Mouse (Mus musculus) stomach, embryonic 14.5 days (tissue): ENCODE results near the gene Nfic. TPM values are rescaled to one million over a fixed set of nuclear protein-coding genes. Genes with fewer than 3 reads are reported as not detected.

ENCODE experiments used
- ATAC-seq: fragments of 200-750 bp; cut with Nextera tagmentation; 2 replicates; pipeline ENCODE4 v1.8.0; 2017; ENCODE audit warnings: low read depth, moderate TSS enrichment; ENCODE audit not compliant: insufficient number of reproducible peaks, insufficient read depth, low FRiP score
- H3K27ac ChIP-seq: fragments of 300-500 bp; sonication (generic); 2 replicates; pipeline ENCODE4 v1.5.1; 2014; ENCODE audit warnings: mild to moderate bottlenecking, low read length, moderate library complexity, mixed read lengths
- H3K27me3 ChIP-seq: fragments of 300-500 bp; sonication (generic); 2 replicates; pipeline ENCODE4 v1.6.1; 2014; ENCODE audit warnings: low read length, control low read depth, mixed read lengths; ENCODE audit not compliant: control insufficient read depth, insufficient read depth
- H3K36me3 ChIP-seq: fragments of 300-500 bp; sonication (generic); 2 replicates; pipeline ENCODE4 v1.6.1; 2014; ENCODE audit warnings: mild to moderate bottlenecking, control low read depth, low read length, moderate library complexity, mixed read lengths; ENCODE audit not compliant: control insufficient read depth, insufficient read depth
- H3K4me1 ChIP-seq: fragments of 300-500 bp; sonication (generic); 2 replicates; pipeline ENCODE4 v1.6.1; 2014; ENCODE audit warnings: low read length, control low read depth, mixed read lengths; ENCODE audit not compliant: control insufficient read depth, insufficient read depth
- H3K4me2 ChIP-seq: fragments of 300-500 bp; sonication (generic); replicated peaks from 2 replicates; pipeline ENCODE4 v1.6.1; 2014; ENCODE audit warnings: low read depth, low read length, control low read depth
- H3K4me3 ChIP-seq: fragments of 300-500 bp; sonication (generic); 2 replicates; pipeline ENCODE4 v1.5.1; 2014; ENCODE audit warnings: low read depth, low read length, control low read depth
- H3K9ac ChIP-seq: fragments of 300-500 bp; sonication (generic); replicated peaks from 2 replicates; pipeline ENCODE4 v1.6.1; 2014; ENCODE audit warnings: low read depth, mild to moderate bottlenecking, control low read depth, low read length, moderate library complexity, mixed read lengths
- H3K9me3 ChIP-seq: fragments of 300-500 bp; sonication (generic); 2 replicates; pipeline ENCODE4 v1.6.1; 2016; ENCODE audit warnings: low read depth, low read length, control low read depth; ENCODE audit not compliant: control insufficient read depth
- WGBS: fragments of 180-500 bp; shearing (Covaris S2); extraction: QIAGEN DNeasy Blood & Tissue Kit; methylation state at CpG from one replicate; pipeline ENCODE4 v1.1.7; 2014; 5-methylcytosine and 5-hydroxymethylcytosine counted together
- polyA plus RNA-seq: library from polyadenylated mRNA; unstranded; fragments of >200 nt; fragmentation: Nextera tagmentation; extraction: Ambion mirVana; gene quantifications from 2 replicates; pipeline ENCODE4 v1.2.1, GENCODE M21; 2014

The Nfic gene
- polyA plus RNA-seq, 1 experiment from 2014 or later: 80.1 TPM

GRCm38 (mm10) chr10:81427804-81428506 is 27.5 kb downstream of the Nfic start:
- H3K4me2 ChIP-seq: no peak overlapping the region; the same call in 1 of the 2 replicates
- H3K4me1 ChIP-seq: peaks cover 38% of the 10 kb centered on the region
- H3K4me3 ChIP-seq: no peak overlapping the region
- no peak overlapping the region for H3K27ac ChIP-seq
- no peak for ATAC-seq
- H3K9ac ChIP-seq: no peak overlapping the region
- H3K9me3 ChIP-seq: no peaks in the 10 kb centered on the region
- 78% methylated on average over 8 of the region's 8 CpGs for WGBS
- no peaks in the 10 kb centered on the region for H3K36me3 ChIP-seq
- no peaks in the 10 kb centered on the region for H3K27me3 ChIP-seq

DNA sequence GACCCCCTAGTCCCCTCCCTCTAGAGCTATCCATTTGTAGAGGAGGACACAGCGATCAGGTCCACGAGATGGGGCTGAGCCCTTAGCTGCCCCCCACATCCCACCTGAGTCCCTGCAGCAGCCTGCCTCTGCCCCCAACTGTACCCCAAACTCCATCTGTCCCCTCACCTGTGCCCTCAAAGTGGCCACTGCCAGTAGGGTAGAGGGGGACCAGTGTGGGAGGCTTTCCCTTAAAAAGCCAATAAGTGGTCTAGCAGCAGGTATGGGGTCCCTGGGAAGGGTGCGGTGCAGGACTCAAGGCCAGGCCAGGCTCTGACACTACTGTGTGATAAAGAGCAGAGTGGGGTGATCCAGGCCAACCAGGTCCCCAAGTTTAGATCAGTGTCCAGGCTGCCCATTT is 28.1 kb downstream of the Nfic start:
- Histone ChIP-seq H3K4me2 (peak overlapping the region; percentile 84), H3K27me3 (no peaks in the 10 kb centered on the region), H3K4me1 (peaks cover 35% of the 10 kb centered on the region), H3K36me3 (no peaks in the 10 kb centered on the region), H3K9me3 (no peaks in the 10 kb centered on the region), H3K9ac (no peak overlapping the region), H3K27ac (no peak overlapping the region), H3K4me3 (peak overlapping the region; percentile 66)
- WGBS: 27% methylated on average over 3 of the region's 3 CpGs
- ATAC-seq: no peak

GRCm38 (mm10) chr10:81426897-81427296 is 28.5 kb downstream of the Nfic start:
- no peaks in the 10 kb centered on the region for H3K27me3 ChIP-seq
- peak overlapping the region; percentile 7; the same call in 1 of the 2 replicates for H3K27ac ChIP-seq
- H3K4me2 ChIP-seq: peak overlapping the region; percentile 84
- H3K36me3 ChIP-seq: no peaks in the 10 kb centered on the region
- peak overlapping the region; percentile 71 for H3K9ac ChIP-seq
- WGBS: 0% methylated on average over 36 of the region's 38 CpGs
- H3K4me1 ChIP-seq: peaks cover 35% of the 10 kb centered on the region
- peak overlapping the region; percentile 66 for H3K4me3 ChIP-seq
- H3K9me3 ChIP-seq: no peaks in the 10 kb centered on the region
- ATAC-seq: no peak

GRCm38 (mm10) chr10:81426081-81426671 is 29.3 kb downstream of the Nfic start:
- Histone ChIP-seq H3K9ac (peak overlapping the region; percentile 71), H3K4me3 (peak overlapping the region; percentile 66), H3K4me2 (peak overlapping the region; percentile 84), H3K27me3 (no peaks in the 10 kb centered on the region), H3K36me3 (no peaks in the 10 kb centered on the region), H3K27ac (peak overlapping the region; percentile 7; the same call in 1 of the 2 replicates), H3K4me1 (peaks cover 30% of the 10 kb centered on the region), H3K9me3 (no peaks in the 10 kb centered on the region)
- 3% methylated on average over 20 of the region's 33 CpGs for WGBS
- ATAC-seq: no peak

GRCm38 (mm10) chr10:81425236-81425850 is 30.1 kb downstream of the Nfic start:
- Histone ChIP-seq H3K9me3 (no peaks in the 10 kb centered on the region), H3K4me3 (peak overlapping the region; percentile 66), H3K4me2 (peak overlapping the region; percentile 84), H3K4me1 (peaks cover 27% of the 10 kb centered on the region), H3K27ac (peak overlapping the region; percentile 62; the same call in 1 of the 2 replicates), H3K9ac (0 out of 2 replicates have a peak overlapping the region, but pooled peaks have one; percentile 15), H3K36me3 (peaks cover 2% of the 10 kb centered on the region; the same call in 1 of the 2 replicates), H3K27me3 (no peaks in the 10 kb centered on the region)
- ATAC-seq: no peak
- WGBS: 33% methylated on average over 10 of the region's 10 CpGs

- WGBS: 7% methylated on average over 24 of the region's 25 CpGs
- H3K27me3 ChIP-seq: no peaks in the 10 kb centered on the region
- H3K36me3 ChIP-seq: peaks cover 8% of the 10 kb centered on the region; the same call in 1 of the 2 replicates
- no peak overlapping the region for H3K9ac ChIP-seq
- H3K9me3 ChIP-seq: no peaks in the 10 kb centered on the region
- peaks cover 27% of the 10 kb centered on the region for H3K4me1 ChIP-seq
- peak overlapping the region; percentile 62; the same call in 1 of the 2 replicates for H3K27ac ChIP-seq
- peak overlapping the region; percentile 66 for H3K4me3 ChIP-seq
- ATAC-seq: 0 out of 2 replicates have a peak, but pooled peaks have one; percentile 10
- peak overlapping the region; percentile 84 for H3K4me2 ChIP-seq
These were observed 31.0 kb downstream of the Nfic start for GRCm38 (mm10) chr10:81424246-81425051.

DNA sequence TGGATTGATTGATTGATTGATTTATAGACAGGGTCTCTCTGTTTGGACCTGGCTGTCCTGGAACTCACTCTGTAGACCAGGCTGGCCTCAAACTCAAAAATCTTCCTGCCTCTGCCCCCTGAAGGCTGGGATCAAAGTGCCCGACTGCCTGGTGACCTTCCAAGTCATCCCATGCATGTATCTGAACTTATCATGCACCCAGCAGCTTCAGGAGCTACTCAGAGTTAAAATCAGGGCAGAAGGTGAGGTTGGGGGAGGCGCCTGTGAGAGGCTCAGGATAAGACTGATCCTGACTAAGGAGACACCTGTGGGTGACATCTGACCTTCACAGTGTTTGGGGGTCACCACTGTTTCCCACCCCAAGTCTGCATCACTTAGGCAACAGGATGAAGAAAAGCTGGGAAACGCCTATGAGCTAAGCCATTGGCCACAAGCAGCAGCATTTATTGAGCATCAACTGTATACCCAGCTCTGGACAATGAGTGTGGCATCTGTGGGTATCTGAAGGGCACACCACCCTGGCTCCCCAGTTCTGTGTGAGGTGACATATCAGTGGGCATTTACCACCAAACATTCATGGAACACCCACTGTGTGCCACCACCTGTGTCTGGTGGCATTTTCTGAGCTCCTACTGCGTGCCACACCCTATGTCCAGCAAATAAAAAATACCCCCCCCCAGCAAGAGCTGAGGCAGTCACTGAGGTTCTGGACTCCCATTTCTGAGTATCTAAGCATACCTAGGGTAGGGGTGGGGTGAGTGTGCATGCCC is 31.8 kb downstream of the Nfic start:
- peak overlapping the region; percentile 84 for H3K4me2 ChIP-seq
- H3K27me3 ChIP-seq: no peaks in the 10 kb centered on the region
- peak overlapping the region; percentile 66; the same call in 1 of the 2 replicates for H3K4me3 ChIP-seq
- no peak overlapping the region for H3K9ac ChIP-seq
- H3K27ac ChIP-seq: no peak overlapping the region
- ATAC-seq: no peak
- H3K4me1 ChIP-seq: peaks cover 34% of the 10 kb centered on the region
- peaks cover 8% of the 10 kb centered on the region; the same call in 1 of the 2 replicates for H3K36me3 ChIP-seq
- WGBS: 61% methylated on average over 4 of the region's 4 CpGs
- no peaks in the 10 kb centered on the region for H3K9me3 ChIP-seq
